Comparison of ENCODE assay signal across 14 mouse cellular contexts in the genomic region with DNA sequence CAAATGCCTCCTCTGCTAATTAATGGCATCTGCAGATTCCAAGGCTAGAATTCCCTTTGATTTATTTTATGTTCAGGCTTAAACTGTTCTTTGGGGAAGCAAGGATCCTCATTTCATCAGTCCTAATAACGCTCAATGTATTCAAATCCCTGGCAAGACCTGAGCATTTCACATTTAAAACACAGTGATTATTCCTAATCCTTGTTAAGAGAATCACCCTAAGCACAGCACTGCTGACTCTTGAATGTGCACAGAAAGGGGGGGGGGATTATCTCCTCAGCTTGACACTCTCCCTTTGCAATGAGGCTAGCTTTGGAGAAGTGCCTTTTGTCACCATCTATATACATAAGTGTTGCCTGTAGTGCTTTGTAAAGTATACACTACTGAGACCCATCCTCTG.
"Had no signal": no experiment of that assay in that cellular context is flagged by ENCODE, and none has a peak within 500 bp of the region (broad histone marks: within the 10 kb centered on the region; RNA-seq: fewer than 3 reads in every experiment).

No protein-coding gene starts in this region.

- H3K9me3 ChIP-seq: limb, embryonic 10.5 days; liver, embryonic 15.5 days had no signal

- H3K4me2 ChIP-seq: liver, embryonic 11.5 days; liver, embryonic 15.5 days had no signal

- DNase-seq: kidney, adult 11 months; kidney, adult 9 months; kidney, postnatal 4 days; lung, adult 2 months; lung, postnatal 36 days; thymus, postnatal 4 days had no signal

- H3K9ac ChIP-seq: liver, embryonic 15.5 days had no signal

- H3K36me3 ChIP-seq: limb, embryonic 10.5 days; liver, embryonic 15.5 days had no signal

- H3K4me1 ChIP-seq: limb, embryonic 10.5 days; liver, embryonic 15.5 days had no signal

- H3K27me3 ChIP-seq: liver, embryonic 15.5 days had no signal

- ATAC-seq: lung, postnatal 0 days had no signal

- H3K27ac ChIP-seq: kidney, postnatal 0 days; layer of hippocampus, adult 2 months; left cerebral cortex, adult 2 months; limb, embryonic 10.5 days; liver, embryonic 15.5 days; stomach, postnatal 0 days had no signal

- H3K4me3 ChIP-seq: layer of hippocampus, adult 2 months; left cerebral cortex, adult 2 months; limb, embryonic 10.5 days; liver, embryonic 15.5 days had no signal
